Mouse (Mus musculus): ENCODE data around the gene Mrpl47.
"Not testable (repeated sequence)": the region's sequence is repeated elsewhere in the genome, so short reads cannot be mapped to it uniquely, and the experiment has no call there.

Mrpl47 gene

DNA sequence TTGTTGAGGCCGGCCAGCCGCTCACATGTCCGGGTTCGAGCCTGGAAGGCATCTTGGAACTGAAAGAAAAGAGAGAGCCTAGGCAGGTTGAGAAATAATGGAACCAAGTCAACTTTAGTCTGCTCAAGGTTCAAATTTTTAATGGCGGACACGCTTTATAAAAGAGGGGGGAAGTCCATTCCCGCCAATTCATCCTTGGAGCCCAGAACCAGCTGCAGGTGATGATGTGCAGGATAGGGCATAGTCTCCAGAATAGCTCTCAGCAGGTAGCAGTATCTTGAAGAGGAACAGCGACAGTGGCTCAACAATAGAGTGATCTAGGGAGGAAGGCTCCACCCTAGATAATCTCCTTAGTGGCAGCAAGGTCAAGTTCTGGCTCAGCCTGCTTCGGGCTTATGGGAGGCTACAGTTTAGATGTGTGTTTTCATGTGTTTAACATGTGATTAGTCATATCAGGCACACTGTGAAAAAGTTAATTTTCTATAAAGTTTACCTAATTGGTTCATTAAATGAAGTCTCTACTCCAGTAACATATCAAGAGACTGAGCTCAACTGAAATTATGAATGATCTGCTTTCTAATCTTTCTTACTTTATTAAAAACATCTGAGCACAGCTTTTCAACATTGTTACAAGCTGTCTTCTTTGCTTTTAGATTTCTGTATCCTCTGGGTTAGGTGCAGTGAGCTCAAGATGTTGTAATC is 31.6 kb downstream of the Mrpl47 start, which contains the start of gene Actl6a:
Actl6a (plus strand) TSS at position 652 of the 702 bp plus-strand sequence.
- not testable (repeated sequence) for DNase-seq (ENCODE audit: low spot score)

DNA sequence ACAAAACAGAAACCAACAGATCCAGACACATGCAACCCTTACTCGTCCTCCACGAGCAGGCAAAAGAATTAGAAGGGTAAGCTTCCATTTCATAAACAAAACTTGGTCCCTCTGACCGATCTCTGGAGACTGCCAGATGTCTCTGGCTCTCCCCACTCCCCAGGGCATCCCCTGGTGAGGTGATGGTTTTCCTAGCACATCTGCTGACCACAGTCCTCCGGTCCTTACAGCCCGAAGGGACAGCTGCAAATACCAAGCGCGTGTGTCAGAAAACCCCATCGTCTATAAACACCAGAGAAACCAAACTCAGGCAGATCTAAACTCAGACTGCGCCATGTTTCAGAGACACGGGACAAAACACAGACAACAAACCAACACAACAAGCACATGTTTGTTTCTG is 32.8 kb downstream of the Mrpl47 start:
- not testable (repeated sequence) for DNase-seq (ENCODE audit: low spot score)

DNA sequence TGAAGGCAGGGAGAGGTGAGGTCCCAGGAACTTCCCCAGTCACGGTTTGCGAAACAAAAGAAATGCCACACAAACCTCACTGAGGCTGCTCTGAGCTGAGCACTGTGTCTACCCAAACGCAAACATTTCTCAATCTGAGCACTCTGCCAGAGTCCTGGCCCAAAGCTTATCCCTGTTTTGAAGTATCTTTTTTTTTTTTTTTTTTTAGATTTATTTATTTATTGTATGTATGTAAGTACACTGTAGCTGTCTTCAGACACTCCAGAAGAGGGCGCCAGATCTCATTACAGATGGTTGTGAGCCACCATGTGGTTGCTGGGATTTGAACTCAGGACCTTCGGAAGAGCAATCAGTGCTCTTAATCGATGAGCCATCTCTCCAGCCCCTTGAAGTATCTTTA is 33.4 kb downstream of the Mrpl47 start:
- DNase-seq (ENCODE audit: low spot score), result not testable (repeated sequence)

DNA sequence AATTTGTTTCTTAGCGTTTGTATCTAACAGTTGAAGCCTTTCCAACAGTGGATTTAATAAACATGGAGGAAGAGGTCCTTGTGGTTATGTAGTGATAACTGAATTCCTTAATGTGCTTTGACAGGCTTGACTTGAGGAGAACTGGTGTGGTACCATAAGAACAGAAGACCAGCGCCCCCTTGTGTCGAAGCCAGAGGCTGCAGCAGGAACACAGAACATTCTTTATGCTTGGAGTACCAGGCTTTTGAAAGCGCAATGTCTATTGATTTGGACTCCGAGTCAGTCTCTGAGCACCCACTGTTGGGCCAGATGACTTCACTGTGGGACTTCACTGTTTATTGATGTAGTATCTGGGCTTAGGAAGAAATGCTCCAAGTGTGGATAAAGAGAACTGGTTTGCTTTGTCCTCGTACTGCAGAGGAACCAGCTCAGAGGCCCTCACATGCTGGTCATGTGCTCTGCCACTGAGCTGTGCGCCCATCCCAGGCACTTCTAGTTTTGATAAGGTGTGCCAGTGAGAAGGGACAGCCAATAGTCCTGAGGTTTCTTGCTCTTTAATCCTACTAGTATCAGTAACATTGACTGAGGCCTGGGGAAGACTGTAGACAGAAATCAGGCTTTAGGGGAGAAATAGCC is 39.1 kb downstream of the Mrpl47 start:
- peak; percentile 93 for DNase-seq (ENCODE audit: low spot score)

DNA sequence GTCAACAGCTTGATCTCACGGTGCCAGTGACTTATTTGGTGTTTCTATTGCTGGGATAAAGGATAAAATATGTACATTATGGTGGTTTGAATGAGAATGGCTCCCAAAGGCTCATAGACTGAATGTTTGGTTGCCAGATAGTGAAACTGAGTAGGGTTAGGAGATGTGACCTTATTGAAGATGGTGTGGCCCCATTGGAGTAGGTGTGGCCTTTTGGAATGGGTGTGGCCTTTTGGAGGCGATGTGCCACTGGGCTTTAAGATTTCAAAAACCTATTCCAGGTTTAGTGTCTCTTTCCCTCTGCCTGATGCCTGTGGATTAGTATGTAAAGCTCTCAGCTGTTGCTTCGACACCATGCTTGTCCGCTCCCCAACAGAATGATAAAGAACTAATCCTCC is 41.8 kb downstream of the Mrpl47 start:
- DNase-seq (ENCODE audit: low spot score), result no peak

DNA sequence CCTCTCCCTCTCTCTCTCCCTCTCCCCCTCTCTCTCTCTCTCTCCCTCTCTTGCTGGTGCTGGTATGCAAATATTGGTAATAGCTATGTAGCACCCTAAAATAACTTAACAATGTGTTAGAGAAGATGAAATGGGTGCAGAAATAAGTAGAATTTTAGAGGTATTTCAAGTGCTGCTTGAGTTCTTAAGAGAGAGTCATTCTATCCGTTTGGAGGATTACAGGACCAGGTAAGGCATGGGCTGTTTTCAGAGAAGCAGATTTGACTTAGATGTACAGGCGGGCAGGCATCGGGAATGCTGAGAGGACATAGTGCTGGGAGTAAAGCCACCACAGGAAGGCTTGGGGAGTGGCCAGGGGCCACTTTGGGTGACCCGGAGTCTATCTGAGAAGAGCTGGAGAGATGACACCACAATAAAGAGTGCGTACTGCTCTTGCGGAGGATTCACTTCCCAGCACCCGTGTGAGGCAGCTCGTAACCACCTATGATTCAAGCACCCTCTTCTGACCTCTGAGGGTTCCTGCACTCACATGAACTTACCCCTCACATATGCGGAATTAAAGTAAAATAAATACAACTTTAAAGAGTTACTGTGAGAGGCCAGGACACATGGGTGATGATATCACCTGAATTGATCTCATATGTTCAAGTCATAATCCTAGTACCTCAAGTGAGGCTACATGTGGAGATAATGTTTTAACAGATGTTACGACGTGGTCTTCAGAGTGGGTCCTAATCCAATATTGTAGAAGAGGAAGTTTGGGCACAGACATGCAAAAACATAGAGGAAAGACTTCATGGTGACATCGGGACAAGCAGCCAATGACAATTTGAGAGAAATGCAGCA is 42.4 kb downstream of the Mrpl47 start:
- DNase-seq (ENCODE audit: low spot score), result no peak

DNA sequence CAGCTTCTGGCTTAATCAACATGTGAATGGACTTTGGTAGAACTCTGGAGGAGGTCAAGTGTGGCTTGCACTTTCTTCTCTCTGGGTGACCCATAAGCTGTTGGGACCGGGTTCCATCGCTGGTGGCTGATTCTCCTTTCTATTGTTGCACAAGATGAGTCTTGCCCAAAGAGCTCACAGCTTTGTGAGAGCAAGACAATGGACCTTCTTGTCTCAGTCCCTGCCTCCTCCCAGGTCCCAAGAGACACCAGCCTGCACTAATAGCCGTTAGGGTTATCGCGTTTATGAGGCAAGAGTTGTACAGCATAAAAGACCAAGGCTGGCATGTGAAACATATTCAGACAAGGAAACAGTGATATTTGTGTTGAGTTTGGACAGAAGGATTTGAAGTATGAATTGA is 43.2 kb downstream of the Mrpl47 start:
- DNase-seq (ENCODE audit: low spot score), result no peak

DNA sequence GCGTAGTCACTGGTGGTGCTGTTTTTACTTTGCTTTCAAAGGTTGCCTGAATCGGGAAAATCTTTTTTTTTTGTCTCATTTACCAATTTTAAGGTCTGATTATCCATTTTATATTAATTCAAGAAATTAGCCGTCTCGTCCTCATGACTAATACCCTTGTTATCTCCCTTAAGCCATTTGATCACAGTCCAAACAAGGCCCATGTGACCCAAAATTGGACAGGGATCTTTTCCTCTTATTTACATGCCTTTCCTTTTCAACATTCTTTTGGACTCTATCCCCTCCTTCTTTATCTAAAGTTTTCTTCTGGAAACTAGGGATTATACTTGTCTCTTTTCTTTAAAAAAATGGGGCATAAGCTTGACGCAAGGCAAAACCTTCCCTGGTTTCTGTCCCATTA is 45.6 kb downstream of the Mrpl47 start:
- no peak for DNase-seq (ENCODE audit: low spot score)

DNA sequence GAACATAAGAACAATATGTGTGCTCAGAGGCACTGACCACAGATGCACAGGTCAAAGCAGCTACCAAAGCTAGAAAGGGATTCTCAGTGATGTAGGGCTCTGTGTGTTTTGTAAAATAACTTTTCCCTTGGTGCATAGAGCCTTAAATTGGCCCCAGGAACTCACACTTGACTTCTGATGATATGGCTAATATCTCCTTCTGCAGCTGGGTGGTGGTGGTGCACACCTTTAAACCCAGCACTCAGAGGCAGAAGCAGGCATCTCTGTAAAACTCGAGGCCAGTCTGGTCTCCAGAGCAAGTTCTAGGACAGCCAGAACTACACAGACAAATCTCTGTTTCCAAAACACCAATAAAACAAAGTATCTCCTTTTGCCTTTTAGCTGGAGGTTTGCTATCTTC is 46.5 kb downstream of the Mrpl47 start:
- DNase-seq (ENCODE audit: low spot score), result no peak

DNA sequence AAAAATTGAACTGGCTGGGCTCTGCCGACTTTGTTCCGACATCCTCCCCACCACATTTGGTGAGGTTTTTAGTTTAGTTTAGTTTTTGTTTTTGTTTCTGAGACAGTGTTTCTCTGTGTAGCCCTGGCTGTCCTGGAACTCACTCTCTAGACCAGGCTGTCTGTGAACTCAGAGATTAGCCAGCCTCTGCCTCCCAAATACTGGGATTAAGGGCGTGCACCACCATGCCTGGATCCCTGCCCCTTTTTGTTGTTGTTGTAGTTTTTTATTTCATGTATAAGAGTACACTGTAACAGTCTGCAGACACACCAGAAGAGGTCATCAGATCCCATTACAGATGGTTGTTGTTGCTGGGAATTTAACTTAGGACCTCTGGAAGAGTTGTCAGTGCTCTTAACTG is 47.4 kb downstream of the Mrpl47 start:
- no peak for DNase-seq (ENCODE audit: low spot score)

DNA sequence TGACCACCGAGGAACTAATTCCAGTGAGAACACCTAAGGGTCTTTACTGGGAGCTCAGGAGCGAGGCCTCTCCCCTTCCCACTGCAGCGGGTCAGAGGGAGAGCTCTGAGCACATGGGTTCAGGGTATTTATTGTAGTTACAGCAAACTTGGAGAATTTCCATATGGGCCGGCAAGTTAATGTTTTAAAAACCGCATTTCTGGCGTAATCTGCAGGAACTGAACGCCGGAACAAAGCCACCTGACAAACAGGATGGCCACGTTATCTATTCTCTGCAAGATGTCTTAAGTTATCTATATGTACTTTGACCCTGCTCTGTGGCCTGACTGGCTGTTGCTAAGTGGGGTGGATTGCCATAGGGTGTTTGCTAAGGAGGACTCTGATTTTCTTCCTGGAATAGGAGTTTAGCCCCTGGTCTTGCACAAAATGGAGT is 47.8 kb downstream of the Mrpl47 start:
- no peak for DNase-seq (ENCODE audit: low spot score)

DNA sequence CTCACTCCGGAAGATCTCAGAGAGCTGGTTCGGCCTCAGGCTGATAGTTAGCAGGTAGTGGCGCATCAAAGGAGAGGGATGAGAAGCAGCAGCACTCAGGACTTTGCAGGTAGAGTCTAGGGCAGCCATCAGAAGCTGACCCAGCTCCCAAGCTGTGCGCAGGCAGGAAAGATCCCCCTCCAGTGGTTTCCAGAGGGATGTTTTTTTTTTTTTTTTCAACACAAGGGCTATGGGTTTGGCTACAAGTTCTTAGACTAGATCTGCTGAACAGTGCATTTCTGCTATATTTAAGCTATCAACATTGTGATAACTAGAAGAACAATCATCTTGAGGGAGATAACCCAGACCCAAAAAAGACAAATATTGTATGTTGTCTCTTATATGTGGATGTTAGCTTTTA is 50.2 kb downstream of the Mrpl47 start:
- no peak for DNase-seq (ENCODE audit: low spot score)

DNA sequence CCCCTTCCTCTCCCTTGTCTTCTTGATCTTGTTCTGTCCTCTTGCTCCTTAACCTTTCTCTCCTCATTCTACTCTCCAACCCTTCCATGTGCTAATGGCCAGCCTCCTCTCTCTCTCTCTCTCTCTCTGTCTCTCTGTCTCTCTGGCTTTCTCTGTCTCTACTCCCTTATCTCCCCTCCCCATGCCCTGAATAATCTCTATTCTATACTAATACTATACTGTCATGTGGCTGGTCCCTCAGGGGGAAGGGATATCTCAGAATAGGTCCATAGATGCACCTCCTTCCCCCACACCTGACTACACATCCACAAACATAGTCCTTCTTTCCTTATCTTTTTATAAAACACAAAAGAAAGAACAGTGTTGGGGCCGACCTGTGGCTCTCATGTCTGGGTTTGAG is 50.9 kb downstream of the Mrpl47 start:
- DNase-seq (ENCODE audit: low spot score), result no peak

DNA sequence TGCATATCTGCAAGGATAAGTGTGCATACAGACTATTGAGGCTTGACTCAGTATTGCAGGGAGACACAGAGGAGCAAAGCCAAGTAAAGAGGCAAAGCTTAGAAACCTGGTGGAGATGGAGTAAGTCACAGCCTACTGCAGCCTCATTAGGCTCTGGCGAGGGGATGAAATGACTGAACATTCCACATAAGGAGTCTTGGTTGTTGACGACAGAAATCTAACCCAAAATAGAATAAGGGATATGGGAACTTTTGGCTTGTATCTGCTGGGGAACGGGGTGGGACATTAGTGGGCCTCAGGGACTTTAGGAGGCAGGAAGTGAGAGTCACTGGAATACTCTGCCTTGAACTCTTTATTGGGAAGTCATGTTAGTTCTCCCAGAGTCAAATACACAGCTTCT is 52.8 kb downstream of the Mrpl47 start:
- DNase-seq (ENCODE audit: low spot score), result no peak

DNA sequence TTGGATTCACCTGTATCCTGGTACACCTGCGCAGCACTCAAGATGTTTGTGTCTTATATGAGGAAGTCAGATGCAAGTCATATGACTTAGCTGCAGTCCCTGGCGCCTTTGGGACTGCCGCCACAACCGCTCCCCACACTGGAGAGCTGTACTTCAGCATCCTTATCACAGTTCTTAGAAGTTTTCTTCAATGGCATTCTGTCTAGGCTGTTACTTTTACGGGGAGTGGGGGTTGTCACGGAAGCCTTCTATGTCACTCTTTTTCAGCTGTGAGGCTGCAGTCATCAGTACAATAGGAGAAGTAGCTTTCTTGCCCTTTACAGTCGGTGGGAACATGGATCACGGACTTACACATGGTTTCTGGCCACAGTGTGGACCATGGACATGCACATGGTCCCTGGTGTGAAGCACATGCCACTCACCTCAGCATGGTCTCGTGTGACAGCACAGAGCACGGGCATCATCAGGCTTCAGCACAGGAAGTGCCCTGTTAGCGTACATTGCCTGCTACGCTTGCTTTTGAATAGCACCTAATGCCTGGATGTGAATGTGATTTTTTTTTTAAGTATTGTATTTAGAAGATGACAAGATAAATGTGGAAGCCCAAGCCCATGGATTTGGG is 54.4 kb downstream of the Mrpl47 start:
- no peak for DNase-seq (ENCODE audit: low spot score)

DNA sequence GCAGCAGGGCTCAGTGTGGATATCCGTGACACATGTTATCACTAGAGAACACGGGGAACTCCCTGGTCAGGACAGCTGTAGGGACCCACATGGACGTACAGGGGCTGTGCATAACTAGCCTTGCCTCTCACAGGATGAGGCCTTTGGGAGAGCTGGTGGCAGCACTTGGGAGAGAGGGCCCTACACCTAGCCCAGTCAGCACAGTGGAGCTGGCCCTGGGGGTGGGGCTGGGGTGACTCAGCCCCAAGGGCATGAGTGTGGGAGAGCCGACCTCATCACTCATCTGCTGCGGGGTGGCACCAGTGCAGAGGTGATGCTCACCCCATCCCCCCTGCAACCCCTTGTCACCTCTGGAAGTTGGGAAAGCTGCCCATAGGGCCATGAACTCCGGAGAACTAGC is 61.0 kb downstream of the Mrpl47 start:
- DNase-seq (ENCODE audit: low spot score), result no peak
